22 mouse cellular contexts compared by ENCODE assay signal in genomic region chr10:70137652-70138051, GRCm38 (mm10). TPM values are rescaled to one million over a fixed set of nuclear protein-coding genes. Genes with fewer than 3 reads are reported as not detected.
DNase-seq lines count a peak whose midpoint lies in the region; ATAC-seq and TF ChIP-seq lines count a peak whose summit lies in the region.
"Had no signal": no experiment of that assay in that cellular context is flagged by ENCODE, and none has a peak within 500 bp of the region (broad histone marks: within the 10 kb centered on the region; RNA-seq: fewer than 3 reads in every experiment).

No protein-coding gene starts in this region.

- peak; percentile 42 for TF ChIP-seq CTCF in hindbrain, postnatal 0 days (IDR thresholded peaks at IDR 0.05; ENCODE audit: low read depth)

- no peaks in the 10 kb centered on the region for H3K4me1 ChIP-seq in hindbrain, postnatal 0 days (ENCODE audit: insufficient read depth, low read length)
- peaks cover 10% of the 10 kb centered on the region for H3K4me1 ChIP-seq in hindbrain, embryonic 16.5 days (ENCODE audit: control insufficient read depth, insufficient read depth, low read depth, low read length)
- H3K4me1 ChIP-seq in midbrain, embryonic 12.5 days = peaks cover 25% of the 10 kb centered on the region
- H3K4me1 ChIP-seq in midbrain, embryonic 11.5 days (ENCODE audit: control insufficient read depth, insufficient read depth, low read length) = peaks cover 19% of the 10 kb centered on the region
- peaks cover 70% of the 10 kb centered on the region for H3K4me1 ChIP-seq in liver, embryonic 12.5 days
- H3K4me1 ChIP-seq in embryonic facial prominence, embryonic 10.5 days = peaks cover 19% of the 10 kb centered on the region

- H3K27ac ChIP-seq in hindbrain, postnatal 0 days = no peak overlapping the region
- no peak overlapping the region for H3K27ac ChIP-seq in hindbrain, embryonic 16.5 days (ENCODE audit: low read depth, low read length)
- 0 out of 2 replicates have a peak overlapping the region, but pooled peaks have one; percentile 82 for H3K27ac ChIP-seq in midbrain, embryonic 12.5 days (replicated peaks)
- H3K27ac ChIP-seq in midbrain, embryonic 11.5 days (ENCODE audit: low read depth, low read length) = no peak overlapping the region; the same call in 1 of the 2 replicates
- H3K27ac ChIP-seq in liver, embryonic 12.5 days = peak overlapping the region; percentile 83
- H3K27ac ChIP-seq in embryonic facial prominence, embryonic 10.5 days (replicated peaks) = no peak overlapping the region
- H3K27ac ChIP-seq: embryonic facial prominence, embryonic 13.5 days; hindbrain, embryonic 14.5 days; limb, embryonic 10.5 days had no signal

- DNase-seq in hindbrain, postnatal 0 days (ENCODE audit: low spot score) = peak; percentile 20
- no peak for DNase-seq in midbrain, embryonic 11.5 days (ENCODE audit: low spot score, missing footprints)
- DNase-seq in embryonic facial prominence, embryonic 10.5 days (ENCODE audit: low spot score) = no peak
- DNase-seq in kidney, postnatal 14 days = no peak
- DNase-seq: adrenal gland, postnatal 10 days; cerebellum, adult 9-10 months; kidney, adult 18-20 months; kidney, postnatal 10 days; lung, adult 18-20 months; lung, postnatal 36 days; thymus, adult 18-20 months; thymus, postnatal 4 days had no signal

- no peak for ATAC-seq in hindbrain, postnatal 0 days
- ATAC-seq in hindbrain, embryonic 16.5 days = no peak
- ATAC-seq in midbrain, embryonic 12.5 days (ENCODE audit: low FRiP score, low read depth) = no peak
- ATAC-seq in midbrain, embryonic 11.5 days (ENCODE audit: low FRiP score) = no peak
- ATAC-seq in liver, embryonic 12.5 days = no peak
- ATAC-seq: forebrain, embryonic 14.5 days; Patski had no signal

- no peaks in the 10 kb centered on the region for H3K27me3 ChIP-seq in hindbrain, postnatal 0 days (ENCODE audit: insufficient read depth, low read length)
- H3K27me3 ChIP-seq in hindbrain, embryonic 16.5 days (replicated peaks; ENCODE audit: control insufficient read depth, insufficient read depth, low read length) = no peaks in the 10 kb centered on the region
- no peaks in the 10 kb centered on the region for H3K27me3 ChIP-seq in midbrain, embryonic 12.5 days
- no peaks in the 10 kb centered on the region for H3K27me3 ChIP-seq in midbrain, embryonic 11.5 days (ENCODE audit: control insufficient read depth, insufficient read depth, low read length)
- no peaks in the 10 kb centered on the region for H3K27me3 ChIP-seq in liver, embryonic 12.5 days (replicated peaks)
- H3K27me3 ChIP-seq in embryonic facial prominence, embryonic 10.5 days (replicated peaks; ENCODE audit: low read depth, poor library complexity, severe bottlenecking) = no peaks in the 10 kb centered on the region
- H3K27me3 ChIP-seq: embryonic facial prominence, embryonic 13.5 days; heart, embryonic 12.5 days; neural tube, embryonic 15.5 days; Patski had no signal

- H3K4me2 ChIP-seq in hindbrain, postnatal 0 days (ENCODE audit: low read depth, low read length) = no peak overlapping the region
- H3K4me2 ChIP-seq in hindbrain, embryonic 16.5 days (ENCODE audit: low read length) = no peak overlapping the region
- H3K4me2 ChIP-seq in midbrain, embryonic 12.5 days (replicated peaks) = no peak overlapping the region
- H3K4me2 ChIP-seq in midbrain, embryonic 11.5 days = no peak overlapping the region
- H3K4me2 ChIP-seq in liver, embryonic 12.5 days = peak overlapping the region; percentile 51
- H3K4me2 ChIP-seq: embryonic facial prominence, embryonic 13.5 days; heart, embryonic 12.5 days; hindbrain, embryonic 14.5 days; neural tube, embryonic 15.5 days had no signal

- H3K4me3 ChIP-seq in hindbrain, postnatal 0 days (ENCODE audit: low read length) = no peak overlapping the region
- H3K4me3 ChIP-seq in hindbrain, embryonic 16.5 days (ENCODE audit: low read length) = no peak overlapping the region
- no peak overlapping the region for H3K4me3 ChIP-seq in midbrain, embryonic 12.5 days
- H3K4me3 ChIP-seq in midbrain, embryonic 11.5 days (ENCODE audit: low read depth, low read length) = no peak overlapping the region
- H3K4me3 ChIP-seq in liver, embryonic 12.5 days = no peak overlapping the region
- no peak overlapping the region for H3K4me3 ChIP-seq in embryonic facial prominence, embryonic 10.5 days
- H3K4me3 ChIP-seq: embryonic facial prominence, embryonic 13.5 days; heart, embryonic 12.5 days; limb, embryonic 10.5 days; neural tube, embryonic 15.5 days had no signal

- no peaks in the 10 kb centered on the region for H3K9me3 ChIP-seq in hindbrain, postnatal 0 days (ENCODE audit: low read length)
- no peaks in the 10 kb centered on the region for H3K9me3 ChIP-seq in hindbrain, embryonic 16.5 days (ENCODE audit: control insufficient read depth, low read length)
- H3K9me3 ChIP-seq in midbrain, embryonic 12.5 days = no peaks in the 10 kb centered on the region
- no peaks in the 10 kb centered on the region for H3K9me3 ChIP-seq in midbrain, embryonic 11.5 days (ENCODE audit: control insufficient read depth, low read length)
- no peaks in the 10 kb centered on the region for H3K9me3 ChIP-seq in liver, embryonic 12.5 days (replicated peaks)
- no peaks in the 10 kb centered on the region for H3K9me3 ChIP-seq in embryonic facial prominence, embryonic 10.5 days
- H3K9me3 ChIP-seq: embryonic facial prominence, embryonic 13.5 days; heart, embryonic 12.5 days; limb, embryonic 10.5 days; neural tube, embryonic 15.5 days had no signal

- 75% methylated on average over 7 of the region's 7 CpGs for WGBS in hindbrain, postnatal 0 days
- WGBS in hindbrain, embryonic 16.5 days = 76% methylated on average over 7 of the region's 7 CpGs
- 89% methylated on average over 7 of the region's 7 CpGs for WGBS in midbrain, embryonic 12.5 days
- 92% methylated on average over 7 of the region's 7 CpGs for WGBS in midbrain, embryonic 11.5 days
- 78% methylated on average over 7 of the region's 7 CpGs for WGBS in liver, embryonic 12.5 days (ENCODE audit: insufficient replicate concordance)
- WGBS in embryonic facial prominence, embryonic 10.5 days = 93% methylated on average over 7 of the region's 7 CpGs

- H3K9ac ChIP-seq in hindbrain, postnatal 0 days (replicated peaks; ENCODE audit: low read length) = no peak overlapping the region
- no peak overlapping the region for H3K9ac ChIP-seq in hindbrain, embryonic 16.5 days (ENCODE audit: low read depth, low read length)
- no peak overlapping the region for H3K9ac ChIP-seq in midbrain, embryonic 12.5 days (replicated peaks)
- no peak overlapping the region for H3K9ac ChIP-seq in midbrain, embryonic 11.5 days (ENCODE audit: low read length)
- peak overlapping the region; percentile 7; the same call in 1 of the 2 replicates for H3K9ac ChIP-seq in liver, embryonic 12.5 days
- H3K9ac ChIP-seq: embryonic facial prominence, embryonic 13.5 days; heart, embryonic 12.5 days; hindbrain, embryonic 14.5 days; neural tube, embryonic 15.5 days had no signal

- H3K36me3 ChIP-seq in hindbrain, postnatal 0 days (ENCODE audit: insufficient read depth, low read length) = peaks cover 2% of the 10 kb centered on the region; the same call in 1 of the 2 replicates
- no peaks in the 10 kb centered on the region for H3K36me3 ChIP-seq in hindbrain, embryonic 16.5 days (ENCODE audit: control insufficient read depth, insufficient read depth, low read length)
- H3K36me3 ChIP-seq in midbrain, embryonic 12.5 days = peaks cover 3% of the 10 kb centered on the region
- peaks cover 1% of the 10 kb centered on the region; the same call in 1 of the 2 replicates for H3K36me3 ChIP-seq in midbrain, embryonic 11.5 days (ENCODE audit: control insufficient read depth, insufficient read depth, low read length)
- H3K36me3 ChIP-seq in liver, embryonic 12.5 days = peaks cover 11% of the 10 kb centered on the region
- H3K36me3 ChIP-seq in embryonic facial prominence, embryonic 10.5 days (replicated peaks) = peaks cover 22% of the 10 kb centered on the region

RNA-seq across cellular contexts. Expression of gene Ccdc6, which starts 40.7 kb away (rescaled TPM):
- 28.0 and 29.7 TPM in 2 replicates for total RNA-seq in hindbrain, postnatal 0 days (2014; rRNA removed)
- polyA plus RNA-seq in hindbrain, postnatal 0 days (2015; fragmentation: Nextera tagmentation; extraction: Ambion mirVana) = 22.6 and 22.9 TPM in 2 replicates
- polyA plus RNA-seq in hindbrain, embryonic 16.5 days (2015; fragmentation: Nextera tagmentation; extraction: Ambion mirVana) = 18.6 and 23.0 TPM in 2 replicates
- 16.2 and 17.1 TPM in 2 replicates for polyA plus RNA-seq in midbrain, embryonic 12.5 days (2016; fragmentation: Nextera tagmentation; extraction: Ambion mirVana)
- 22.3 and 23.5 TPM in 2 replicates for polyA plus RNA-seq in midbrain, embryonic 11.5 days (2014; fragmentation: Nextera tagmentation; extraction: Ambion mirVana)
- 9.5 and 10.2 TPM in 2 replicates for polyA plus RNA-seq in liver, embryonic 12.5 days (2016; fragmentation: Nextera tagmentation; extraction: Ambion mirVana)
- polyA plus RNA-seq in embryonic facial prominence, embryonic 10.5 days (2016; fragmentation: Nextera tagmentation; extraction: Ambion mirVana) = 19.6 and 19.9 TPM in 2 replicates

Comparison
In these comparisons a context has a peak if more than half of its experiments do, and no peak if none do; other contexts are left out.
1. H3K27ac ChIP-seq: peak in midbrain, embryonic 12.5 days (single experiment) and liver, embryonic 12.5 days (single experiment); none in hindbrain, postnatal 0 days (single experiment), hindbrain, embryonic 16.5 days (single experiment), midbrain, embryonic 11.5 days (single experiment) and embryonic facial prominence, embryonic 10.5 days (single experiment).